Mouse (Mus musculus) stomach, embryonic 16.5 days (tissue): ENCODE results near the gene Tfap2a. TPM values are rescaled to one million over a fixed set of nuclear protein-coding genes. Genes with fewer than 3 reads are reported as not detected.
A peak's percentile ranks its signal among the peaks of the same experiment; 100 is the strongest.

Experiments
- ATAC-seq: fragments of 200-750 bp; cut with Nextera tagmentation; 2 replicates; pipeline ENCODE4 v1.8.0; 2017; ENCODE audit warnings: moderate number of reproducible peaks, moderate TSS enrichment; ENCODE audit not compliant: insufficient read depth, low FRiP score
- H3K27ac ChIP-seq: fragments of 300-500 bp; sonication (generic); 2 replicates; pipeline ENCODE4 v1.5.1; 2014; ENCODE audit warnings: low read length
- H3K27me3 ChIP-seq: fragments of 300-500 bp; sonication (generic); 2 replicates; pipeline ENCODE4 v1.6.1; 2014; ENCODE audit warnings: low read length, control low read depth, mixed read lengths; ENCODE audit not compliant: control insufficient read depth, insufficient read depth
- H3K36me3 ChIP-seq: fragments of 300-500 bp; sonication (generic); 2 replicates; pipeline ENCODE4 v1.6.1; 2014; ENCODE audit warnings: low read length; ENCODE audit not compliant: control insufficient read depth, insufficient read depth
- H3K4me1 ChIP-seq: fragments of 300-500 bp; sonication (generic); 2 replicates; pipeline ENCODE4 v1.6.1; 2014; ENCODE audit warnings: low read length, control low read depth, mixed read lengths; ENCODE audit not compliant: control insufficient read depth, insufficient read depth
- H3K4me2 ChIP-seq: fragments of 300-500 bp; sonication (generic); 2 replicates; pipeline ENCODE4 v1.6.1; 2014; ENCODE audit warnings: low read depth, low read length, mixed read lengths
- H3K4me3 ChIP-seq: fragments of 300-500 bp; sonication (generic); replicated peaks from 2 replicates; pipeline ENCODE4 v1.5.1; 2014; ENCODE audit warnings: mild to moderate bottlenecking, low read length
- H3K9ac ChIP-seq: fragments of 300-500 bp; sonication (generic); 2 replicates; pipeline ENCODE4 v1.6.1; 2014; ENCODE audit warnings: low read length
- H3K9me3 ChIP-seq: fragments of 300-500 bp; sonication (generic); replicated peaks from 2 replicates; pipeline ENCODE4 v1.6.1; 2016; ENCODE audit warnings: low read length, control low read depth; ENCODE audit not compliant: control insufficient read depth
- WGBS: fragments of 180-500 bp; shearing (Covaris S2); extraction: QIAGEN DNeasy Blood & Tissue Kit; methylation state at CpG from one replicate; pipeline ENCODE4 v1.1.7; 2014; 5-methylcytosine and 5-hydroxymethylcytosine counted together
- polyA plus RNA-seq: library from polyadenylated mRNA; unstranded; fragments of >200 nt; fragmentation: Nextera tagmentation; extraction: Ambion mirVana; gene quantifications from 2 replicates; pipeline ENCODE4 v1.2.1, GENCODE M21; 2015

Gene Tfap2a
- polyA plus RNA-seq, 1 experiment from 2014 or later: 1.4 TPM

DNA sequence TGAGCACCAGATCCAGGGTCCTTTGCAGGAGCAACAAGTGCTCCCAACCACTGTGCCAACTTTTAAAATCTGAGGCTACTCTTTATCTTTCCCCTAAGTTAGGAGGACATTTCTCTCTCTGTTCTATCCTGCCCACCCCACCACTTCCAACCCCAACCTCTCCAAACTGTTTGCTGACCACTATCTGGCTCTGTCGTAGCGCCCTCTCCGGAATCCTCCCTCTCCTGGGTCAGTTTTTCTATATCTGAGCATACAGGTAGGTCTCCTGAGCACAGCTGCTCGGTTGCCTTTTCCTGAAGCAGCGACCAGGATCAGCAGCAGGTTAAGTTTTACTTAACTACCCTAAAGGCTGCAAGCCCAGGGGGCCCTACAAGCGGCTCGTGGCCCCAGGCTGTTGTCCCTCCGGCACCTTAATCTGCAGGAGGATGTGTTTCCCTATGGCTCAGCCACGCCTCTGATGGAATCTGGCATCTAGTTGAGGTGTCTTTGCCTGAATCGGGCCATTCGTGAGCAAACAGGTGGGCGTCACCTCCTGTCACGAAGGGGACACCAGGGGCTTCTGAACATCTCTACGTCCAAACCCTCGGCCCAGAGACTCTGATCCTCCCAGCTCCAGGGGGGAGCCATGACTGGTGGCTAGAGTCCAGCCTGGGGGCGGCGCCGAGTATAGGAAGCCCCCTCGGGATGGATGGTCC lies 6.1 kb upstream of the Tfap2a start:
- Histone ChIP-seq H3K27ac (no peak overlapping the region), H3K9me3 (peaks cover 5% of the 10 kb centered on the region; the same call in 1 of the 2 replicates), H3K4me1 (no peaks in the 10 kb centered on the region), H3K4me3 (peak overlapping the region; percentile 12; the same call in 1 of the 2 replicates), H3K4me2 (peak overlapping the region; percentile 27), H3K9ac (no peak overlapping the region), H3K27me3 (peaks cover 68% of the 10 kb centered on the region), H3K36me3 (0 out of 2 replicates have a peak, but pooled peaks cover 2% of the 10 kb centered on the region)
- WGBS: 2% methylated on average over 19 of the region's 19 CpGs
- ATAC-seq: no peak

DNA sequence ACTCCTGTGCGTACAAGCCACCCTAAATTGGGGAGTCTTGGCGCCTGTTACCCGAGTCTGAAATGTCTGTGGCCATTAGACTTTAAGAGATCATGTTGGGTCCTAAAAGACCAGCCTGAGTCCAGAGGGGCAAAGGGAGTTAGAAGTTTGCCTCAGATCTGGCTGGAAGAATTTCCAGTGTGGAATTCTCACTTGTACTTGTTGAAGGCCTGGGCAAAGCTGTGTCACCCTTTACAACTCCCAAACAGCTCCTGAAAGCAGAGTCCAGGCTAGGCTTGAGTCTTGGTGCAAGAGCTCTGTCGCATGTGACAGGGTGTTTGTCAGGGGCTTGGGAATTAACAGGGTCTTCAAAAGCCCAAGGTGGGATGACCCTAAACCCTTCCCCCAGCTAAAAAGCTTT lies 5.0 kb upstream of the Tfap2a start:
- H3K9me3 ChIP-seq: peaks cover 5% of the 10 kb centered on the region; the same call in 1 of the 2 replicates
- 0 out of 2 replicates have a peak, but pooled peaks cover 2% of the 10 kb centered on the region for H3K36me3 ChIP-seq
- ATAC-seq: no peak
- no peak overlapping the region for H3K4me2 ChIP-seq
- peaks cover 79% of the 10 kb centered on the region for H3K27me3 ChIP-seq
- H3K4me3 ChIP-seq: no peak overlapping the region
- no peak overlapping the region for H3K27ac ChIP-seq
- H3K4me1 ChIP-seq: no peaks in the 10 kb centered on the region
- no peak overlapping the region for H3K9ac ChIP-seq
- 18% methylated on average over 4 of the region's 4 CpGs for WGBS

DNA sequence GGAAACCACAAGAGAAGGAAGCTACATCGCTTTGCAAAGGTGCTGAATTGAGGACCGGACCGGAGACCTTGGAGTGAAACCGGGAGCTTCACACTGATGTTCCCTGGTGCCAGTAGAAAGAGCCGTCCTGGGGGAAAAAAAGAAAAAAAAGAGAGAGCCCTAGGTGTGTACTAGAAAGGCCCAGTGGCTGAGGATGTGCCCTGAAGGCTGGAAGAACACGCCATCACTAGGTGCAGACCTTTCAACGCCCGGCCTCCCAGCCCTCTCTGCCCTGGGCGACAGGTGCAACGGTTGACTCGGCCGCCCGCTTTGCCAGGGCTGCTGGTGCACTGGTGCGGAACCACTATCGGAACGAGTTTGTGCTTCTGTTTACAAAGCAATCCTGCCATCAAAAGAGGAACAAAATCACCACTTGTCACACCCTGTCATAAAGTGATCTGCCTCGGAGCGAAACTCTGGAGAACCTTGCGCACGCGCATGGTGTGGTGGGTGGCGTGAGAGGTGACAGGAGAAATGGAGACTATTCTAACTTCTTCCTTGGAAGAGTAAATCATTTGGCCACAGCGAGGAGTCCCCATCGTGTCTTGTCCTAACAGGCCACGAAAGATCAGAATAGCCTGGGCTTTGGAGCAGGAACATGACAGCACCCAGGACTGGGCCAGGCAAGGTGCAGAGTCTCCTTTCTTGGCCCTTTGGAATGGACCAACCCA lies 3.8 kb upstream of the Tfap2a start:
- ATAC-seq: no peak
- Histone ChIP-seq H3K27ac (no peak overlapping the region), H3K9ac (no peak overlapping the region), H3K4me2 (no peak overlapping the region), H3K36me3 (0 out of 2 replicates have a peak, but pooled peaks cover 2% of the 10 kb centered on the region), H3K27me3 (peaks cover 88% of the 10 kb centered on the region), H3K4me1 (no peaks in the 10 kb centered on the region), H3K4me3 (no peak overlapping the region), H3K9me3 (peaks cover 5% of the 10 kb centered on the region; the same call in 1 of the 2 replicates)
- 3% methylated on average over 25 of the region's 25 CpGs for WGBS

DNA sequence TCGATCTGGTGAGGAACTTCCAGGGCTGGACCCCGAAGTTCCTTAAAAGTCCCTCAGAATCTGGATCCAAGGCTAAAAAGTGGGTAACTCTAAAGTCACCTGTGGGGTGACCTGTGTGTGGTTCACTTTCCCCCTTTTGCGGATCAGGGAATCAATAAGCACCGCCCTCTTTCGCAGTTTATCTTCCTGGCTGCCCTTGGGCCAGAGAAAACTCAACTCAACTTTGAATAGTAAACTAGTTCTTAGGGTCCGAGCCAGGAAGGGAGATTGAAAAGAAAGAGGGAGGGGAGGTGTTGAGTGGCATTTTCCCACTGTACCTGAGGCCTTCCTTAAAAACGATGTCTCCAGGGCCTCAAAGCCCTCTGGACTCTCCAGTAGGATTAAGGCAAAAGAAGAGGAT lies 3.3 kb upstream of the Tfap2a start:
- peaks cover 5% of the 10 kb centered on the region; the same call in 1 of the 2 replicates for H3K9me3 ChIP-seq
- H3K4me2 ChIP-seq: no peak overlapping the region
- ATAC-seq: no peak
- WGBS: 5% methylated on average over 7 of the region's 7 CpGs
- H3K9ac ChIP-seq: no peak overlapping the region
- H3K4me1 ChIP-seq: no peaks in the 10 kb centered on the region
- no peak overlapping the region for H3K27ac ChIP-seq
- peaks cover 92% of the 10 kb centered on the region for H3K27me3 ChIP-seq
- H3K36me3 ChIP-seq: 0 out of 2 replicates have a peak, but pooled peaks cover 2% of the 10 kb centered on the region
- no peak overlapping the region for H3K4me3 ChIP-seq

DNA sequence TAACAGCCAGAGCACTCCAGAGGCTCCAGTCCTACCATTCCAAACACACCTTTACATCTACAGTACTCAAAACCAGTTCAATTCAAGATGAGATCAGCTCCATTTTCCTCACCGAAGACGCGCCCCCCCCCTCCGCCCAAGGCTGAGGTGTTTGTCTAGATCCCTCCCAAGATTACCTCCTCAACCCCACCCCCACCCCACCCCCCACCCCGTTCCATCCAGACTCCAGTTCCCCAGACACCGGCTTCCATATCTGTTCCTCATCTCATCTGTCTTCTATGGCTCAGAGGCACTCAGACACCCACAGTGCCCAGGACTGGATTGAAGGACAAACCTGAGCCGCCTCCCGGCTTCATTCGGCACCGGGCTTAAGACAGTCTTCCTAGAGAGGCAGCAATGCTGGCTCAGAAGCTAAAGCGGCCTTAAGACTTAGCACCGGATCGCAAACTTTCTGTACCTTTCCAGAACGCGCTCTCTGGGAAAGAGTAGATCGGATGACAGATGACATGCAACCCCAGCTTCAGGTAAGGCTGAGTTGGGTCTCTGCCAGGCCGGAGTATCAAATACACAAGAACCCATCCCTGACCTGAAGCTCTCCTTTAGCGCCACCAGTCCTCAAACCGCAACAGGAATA lies 2.7 kb upstream of the Tfap2a start:
- H3K9ac ChIP-seq: no peak overlapping the region
- H3K9me3 ChIP-seq: peaks cover 4% of the 10 kb centered on the region; the same call in 1 of the 2 replicates
- H3K27ac ChIP-seq: no peak overlapping the region
- 2% methylated on average over 19 of the region's 19 CpGs for WGBS
- no peak for ATAC-seq
- H3K4me3 ChIP-seq: no peak overlapping the region
- H3K4me2 ChIP-seq: no peak overlapping the region
- H3K27me3 ChIP-seq: peaks cover 97% of the 10 kb centered on the region
- 0 out of 2 replicates have a peak, but pooled peaks cover 2% of the 10 kb centered on the region for H3K36me3 ChIP-seq
- no peaks in the 10 kb centered on the region for H3K4me1 ChIP-seq

DNA sequence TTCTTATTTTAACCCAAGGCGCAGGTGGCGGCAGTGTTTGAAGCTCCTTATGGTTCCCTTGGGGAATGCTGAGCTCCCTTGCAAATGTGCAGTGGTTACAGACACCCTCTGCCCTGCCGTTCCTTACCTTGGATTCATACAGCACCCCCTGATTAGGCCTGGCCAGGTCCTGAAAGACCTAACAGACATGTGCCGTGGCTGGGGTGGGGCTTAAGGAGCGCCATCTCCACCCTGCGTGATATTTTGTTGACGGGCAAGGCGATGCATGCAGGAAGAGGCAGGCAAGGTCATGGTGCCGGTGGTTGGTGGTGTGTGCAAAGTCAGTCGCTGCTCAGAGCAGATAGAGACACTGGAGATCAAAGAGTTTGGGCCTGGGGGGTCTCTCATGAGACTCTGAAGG lies 1.7 kb upstream of the Tfap2a start:
- no peaks in the 10 kb centered on the region for H3K9me3 ChIP-seq
- H3K27ac ChIP-seq: no peak overlapping the region
- no peak overlapping the region for H3K4me3 ChIP-seq
- H3K4me1 ChIP-seq: no peaks in the 10 kb centered on the region
- H3K4me2 ChIP-seq: no peak overlapping the region
- no peak overlapping the region for H3K9ac ChIP-seq
- H3K27me3 ChIP-seq: peaks cover 97% of the 10 kb centered on the region
- 2% methylated on average over 10 of the region's 10 CpGs for WGBS
- no peaks in the 10 kb centered on the region for H3K36me3 ChIP-seq
- ATAC-seq: no peak

DNA sequence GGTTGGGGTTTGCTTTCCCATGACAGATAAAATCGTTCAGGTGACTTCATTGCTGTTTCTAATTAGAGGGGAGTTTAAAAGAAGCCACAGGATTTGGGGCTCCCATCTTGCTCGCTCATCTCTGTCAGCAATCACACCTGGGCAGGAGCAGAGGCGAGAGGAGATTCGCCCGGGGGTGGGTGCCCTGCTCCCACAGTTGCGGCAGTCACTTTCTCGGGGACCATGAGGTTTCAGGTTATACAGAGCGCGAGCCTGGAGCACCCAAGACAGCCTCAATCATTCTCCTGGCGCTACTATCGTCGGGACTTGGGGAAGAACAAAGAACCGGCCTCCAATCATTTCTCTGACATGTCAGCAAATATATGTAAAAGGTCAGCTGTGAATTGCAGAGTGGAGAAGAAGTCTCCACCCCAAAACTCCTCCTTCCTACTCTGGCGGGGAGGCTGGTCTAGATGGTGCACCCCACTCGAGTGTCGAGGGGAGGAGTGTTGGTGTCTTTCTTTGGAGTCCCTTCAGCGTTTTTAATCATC lies 1.0 kb upstream of the Tfap2a start:
- WGBS: 1% methylated on average over 17 of the region's 17 CpGs

DNA sequence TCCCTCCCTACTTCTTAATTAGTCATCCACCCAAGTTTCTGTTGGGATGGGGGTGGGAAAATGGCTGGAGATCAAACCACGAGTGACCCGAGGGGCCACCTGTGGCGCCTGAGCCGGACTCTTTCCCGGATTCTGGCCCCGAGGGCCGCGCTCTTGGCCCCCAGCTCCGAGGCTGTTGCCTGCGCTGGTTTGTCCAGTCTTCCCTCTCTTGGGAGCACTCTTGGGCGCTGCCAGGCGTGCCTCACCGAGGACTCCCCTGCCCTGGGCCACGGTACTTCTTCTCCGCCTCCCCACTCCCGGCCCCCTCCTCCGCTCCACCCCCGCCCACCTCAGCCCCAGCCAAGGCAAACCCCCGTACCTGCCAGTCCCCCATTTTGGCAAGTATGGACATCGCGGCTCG lies 415 bp downstream of the Tfap2a start:
- Histone ChIP-seq H3K36me3 (no peaks in the 10 kb centered on the region), H3K9ac (no peak overlapping the region), H3K4me3 (peak overlapping the region; percentile 11; the same call in 1 of the 2 replicates), H3K27me3 (peaks cover 95% of the 10 kb centered on the region), H3K4me2 (peak overlapping the region; percentile 35), H3K27ac (no peak overlapping the region), H3K4me1 (peaks cover 13% of the 10 kb centered on the region), H3K9me3 (no peaks in the 10 kb centered on the region)
- ATAC-seq: no peak
- WGBS: 2% methylated on average over 21 of the region's 22 CpGs

More for the DNA sequence above, 1.0 kb upstream of the Tfap2a start:
- no peak overlapping the region for H3K27ac ChIP-seq
- ATAC-seq: no peak
- H3K4me1 ChIP-seq: 0 out of 2 replicates have a peak, but pooled peaks cover 2% of the 10 kb centered on the region
- H3K9me3 ChIP-seq: no peaks in the 10 kb centered on the region
- H3K4me3 ChIP-seq: no peak overlapping the region
- no peak overlapping the region; the same call in 1 of the 2 replicates for H3K4me2 ChIP-seq
- peaks cover 97% of the 10 kb centered on the region for H3K27me3 ChIP-seq
- H3K9ac ChIP-seq: no peak overlapping the region
- H3K36me3 ChIP-seq: no peaks in the 10 kb centered on the region
